8 mouse cellular contexts compared by ENCODE assay signal in the genomic region with DNA sequence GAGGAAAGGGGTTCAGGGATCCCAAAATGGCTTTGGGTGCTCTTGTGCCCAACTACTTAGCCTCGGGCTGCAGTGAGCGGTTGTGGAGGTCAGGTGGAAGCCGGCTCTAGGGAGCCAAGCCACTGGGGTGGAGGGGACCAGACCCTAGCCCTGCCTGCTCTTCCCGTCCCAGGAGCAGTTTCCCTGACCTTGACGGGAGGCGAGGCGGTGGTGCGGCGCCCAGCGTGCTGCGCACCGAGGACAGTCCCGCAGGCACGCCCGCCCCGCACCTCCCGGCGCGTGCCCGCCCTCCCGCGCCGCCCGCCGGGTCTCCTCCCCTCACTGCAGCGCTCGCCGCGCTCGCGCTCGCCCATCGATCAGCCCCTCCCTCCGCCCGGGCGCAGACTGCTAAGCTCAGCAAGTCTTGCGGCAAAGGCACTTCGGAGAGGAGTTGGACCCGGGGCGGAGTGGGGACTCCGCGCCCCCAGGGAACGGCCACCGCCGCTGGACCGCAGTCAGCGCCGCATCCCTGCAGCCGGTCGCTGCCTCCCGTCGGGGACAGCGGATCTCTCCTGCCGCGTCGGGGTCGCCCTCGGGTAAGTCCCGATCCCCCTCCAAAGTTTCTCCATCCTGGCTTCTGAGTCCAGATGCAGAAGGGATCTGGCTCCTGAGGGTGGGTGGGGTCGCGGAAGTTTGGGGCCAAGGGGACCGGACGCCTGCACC. TPM values are rescaled to one million over a fixed set of nuclear protein-coding genes. Genes with fewer than 3 reads are reported as not detected.
DNase-seq lines count a peak whose midpoint lies in the region; ATAC-seq and TF ChIP-seq lines count a peak whose summit lies in the region.

TSS of gene Syt2 (plus strand) at position 417 of the 702 bp plus-strand sequence.

- DNase-seq in right cerebral cortex, adult 18-20 months = peak; percentile 39
- DNase-seq in right cerebral cortex, postnatal 36 days (ENCODE audit: low spot score in 2 of 2) = no peak
- DNase-seq in cerebellum, postnatal 10 days = peak; percentile 69 to 71
- DNase-seq in heart, embryonic 10.5 days (ENCODE audit: low spot score) = no peak
- DNase-seq in kidney, postnatal 0 days (ENCODE audit: low spot score) = peak; percentile 22

- peaks cover 95% of the 10 kb centered on the region for H3K27me3 ChIP-seq in heart, embryonic 10.5 days (ENCODE audit: insufficient read depth, poor library complexity, severe bottlenecking)
- H3K27me3 ChIP-seq in kidney, postnatal 0 days (ENCODE audit: insufficient read depth, low read length) = peaks cover 22% of the 10 kb centered on the region
- H3K27me3 ChIP-seq in liver, embryonic 16.5 days (ENCODE audit: control insufficient read depth, insufficient read depth, low read depth, low read length) = peaks cover 68% of the 10 kb centered on the region
- peaks cover 55% of the 10 kb centered on the region for H3K27me3 ChIP-seq in neural tube, embryonic 15.5 days (replicated peaks)

- peak within 1 kb of the TSS; percentile 49 for H3K27ac ChIP-seq in heart, embryonic 10.5 days
- H3K27ac ChIP-seq in kidney, postnatal 0 days = no peak within 1 kb of the TSS
- H3K27ac ChIP-seq in liver, embryonic 16.5 days (ENCODE audit: low read length) = no peak within 1 kb of the TSS
- no peak within 1 kb of the TSS for H3K27ac ChIP-seq in neural tube, embryonic 15.5 days (replicated peaks)

- H3K4me2 ChIP-seq in kidney, postnatal 0 days (ENCODE audit: low read length) = peak within 1 kb of the TSS; percentile 91
- H3K4me2 ChIP-seq in liver, embryonic 16.5 days (ENCODE audit: low read depth, low read length) = peak within 1 kb of the TSS; percentile 62
- H3K4me2 ChIP-seq in neural tube, embryonic 15.5 days = peak within 1 kb of the TSS; percentile 97

- TF ChIP-seq CTCF in kidney, postnatal 0 days (IDR thresholded peaks at IDR 0.05; ENCODE audit: low read depth) = no peak

- H3K4me3 ChIP-seq in heart, embryonic 10.5 days = peak within 1 kb of the TSS; percentile 67
- peak within 1 kb of the TSS; percentile 53 for H3K4me3 ChIP-seq in kidney, postnatal 0 days (replicated peaks; ENCODE audit: low read depth, low read length)
- peak within 1 kb of the TSS; percentile 45 for H3K4me3 ChIP-seq in liver, embryonic 16.5 days (ENCODE audit: low read depth, low read length)
- peak within 1 kb of the TSS; percentile 50 for H3K4me3 ChIP-seq in neural tube, embryonic 15.5 days (replicated peaks)

- H3K4me1 ChIP-seq in heart, embryonic 10.5 days = peaks cover 25% of the 10 kb centered on the region
- peaks cover 9% of the 10 kb centered on the region for H3K4me1 ChIP-seq in kidney, postnatal 0 days (replicated peaks; ENCODE audit: insufficient read depth, low read length)
- no peaks in the 10 kb centered on the region for H3K4me1 ChIP-seq in liver, embryonic 16.5 days (ENCODE audit: control insufficient read depth, low read depth, low read length)
- peaks cover 39% of the 10 kb centered on the region for H3K4me1 ChIP-seq in neural tube, embryonic 15.5 days

- no peaks in the 10 kb centered on the region for H3K9me3 ChIP-seq in heart, embryonic 10.5 days
- H3K9me3 ChIP-seq in kidney, postnatal 0 days (replicated peaks; ENCODE audit: low read length) = no peaks in the 10 kb centered on the region
- H3K9me3 ChIP-seq in liver, embryonic 16.5 days (replicated peaks; ENCODE audit: control insufficient read depth, low read length) = no peaks in the 10 kb centered on the region
- no peaks in the 10 kb centered on the region for H3K9me3 ChIP-seq in neural tube, embryonic 15.5 days (replicated peaks)

- WGBS in heart, embryonic 10.5 days = 1% methylated on average over 63 of the region's 63 CpGs
- under 1% methylated on average over 60 of the region's 63 CpGs for WGBS in kidney, postnatal 0 days
- WGBS in liver, embryonic 16.5 days (ENCODE audit: insufficient replicate concordance) = 1% methylated on average over 53 of the region's 63 CpGs
- WGBS in neural tube, embryonic 15.5 days = under 1% methylated on average over 49 of the region's 63 CpGs

- no peaks in the 10 kb centered on the region for H3K36me3 ChIP-seq in heart, embryonic 10.5 days
- H3K36me3 ChIP-seq in kidney, postnatal 0 days (ENCODE audit: insufficient read depth, low read length) = no peaks in the 10 kb centered on the region
- no peaks in the 10 kb centered on the region for H3K36me3 ChIP-seq in liver, embryonic 16.5 days (ENCODE audit: control insufficient read depth, insufficient read depth)
- H3K36me3 ChIP-seq in neural tube, embryonic 15.5 days = no peaks in the 10 kb centered on the region

- ATAC-seq in kidney, postnatal 0 days (replicated peaks; ENCODE audit: low FRiP score, low read depth) = peak; percentile 43; the same call in 1 of the 2 replicates
- 0 out of 2 replicates have a peak, but pooled peaks have one; percentile 9 for ATAC-seq in liver, embryonic 16.5 days (ENCODE audit: low read depth)
- peak; percentile 54 for ATAC-seq in neural tube, embryonic 15.5 days (ENCODE audit: low FRiP score)
- no peak for ATAC-seq in monocyte, adult 5-6 weeks (replicated peaks; ENCODE audit: insufficient number of reproducible peaks, low FRiP score, low TSS enrichment, poor library complexity, severe bottlenecking)

- H3K9ac ChIP-seq in kidney, postnatal 0 days (ENCODE audit: low read depth, low read length) = peak within 1 kb of the TSS; percentile 54
- no peak within 1 kb of the TSS for H3K9ac ChIP-seq in liver, embryonic 16.5 days (ENCODE audit: low read depth, low read length)
- H3K9ac ChIP-seq in neural tube, embryonic 15.5 days (replicated peaks) = peak within 1 kb of the TSS; percentile 44

RNA-seq across cellular contexts. Expression of gene Syt2, which starts in this region (rescaled TPM):
- 0.12 and 0.29 TPM in 2 replicates for polyA plus RNA-seq in heart, embryonic 10.5 days (2016; fragmentation: Nextera tagmentation; extraction: Ambion mirVana)
- polyA plus RNA-seq in kidney, postnatal 0 days (2015; fragmentation: Nextera tagmentation; extraction: Ambion mirVana) = 0.45 and 0.58 TPM in 2 replicates
- polyA plus RNA-seq in liver, embryonic 16.5 days (2015; fragmentation: Nextera tagmentation; extraction: Ambion mirVana) = 0.02 and 0.04 TPM in 2 replicates
- polyA plus RNA-seq in neural tube, embryonic 15.5 days (2015; fragmentation: Nextera tagmentation; extraction: Ambion mirVana) = 20.4 and 23.4 TPM in 2 replicates
- not detected in 3 replicates for total RNA-seq in monocyte, adult 5-6 weeks (2017)

Comparison
In these comparisons a context has a peak if more than half of its experiments do, and no peak if none do; other contexts are left out.
1. RNA of gene Syt2 (polyA plus RNA-seq): 20.4 to 23.4 TPM in neural tube, embryonic 15.5 days; 0.45 to 0.58 TPM in kidney, postnatal 0 days, 0.12 to 0.29 TPM in heart, embryonic 10.5 days and 0.02 to 0.04 TPM in liver, embryonic 16.5 days; every median in the first group is over 10 times any median in the second.
2. DNase-seq: peak in right cerebral cortex, adult 18-20 months (single experiment) and cerebellum, postnatal 10 days (2 of 2); none in right cerebral cortex, postnatal 36 days (0 of 2) and heart, embryonic 10.5 days (single experiment).
3. Peak in DNase-seq, ATAC-seq, H3K4me3 ChIP-seq, H3K9ac ChIP-seq and H3K4me2 ChIP-seq in kidney, postnatal 0 days; RNA of the gene not detected or under 1 TPM.
4. Peak in ATAC-seq, H3K4me3 ChIP-seq and H3K4me2 ChIP-seq in liver, embryonic 16.5 days; RNA of the gene not detected or under 1 TPM.
5. Peak in every context shown above with its lines, with median percentiles within 50 percentile points of each other: H3K4me3 ChIP-seq and H3K4me2 ChIP-seq.